Mouse (Mus musculus) ES-E14 (cell line): ENCODE measurements at regions not wholly inside any gene's neighbourhood (a gene's known extent, or its start where the extent isn't known, plus 50 kb on each side); places are given as distances from the start of the nearest gene placed in this dataset.

Experiments used
- DNase-seq: peaks from one replicate; pipeline ENCODE4 v3.0.0-alpha.2; 2013; ENCODE audit warnings: low read depth, low spot score
- H3K27ac ChIP-seq: 2 replicates; pipeline ENCODE4 v1.5.1; 2012; ENCODE audit warnings: low read depth, mild to moderate bottlenecking, low read length, moderate library complexity, mixed read lengths; ENCODE audit not compliant: poor library complexity, insufficient read depth, severe bottlenecking
- H3K36me3 ChIP-seq: 2 replicates; pipeline ENCODE4 v1.6.1; 2012; ENCODE audit warnings: mild to moderate bottlenecking, low read length, moderate library complexity, mixed read lengths; ENCODE audit not compliant: control insufficient read depth, poor library complexity, insufficient read depth, severe bottlenecking
- H3K4me1 ChIP-seq, 2 experiments: fragments of 150-350 bp in 1 of 2; sonication (generic) in 1 of 2; 2 replicates each; pipeline ENCODE4 v1.6.1; 2012; ENCODE audit warnings: low read length in 2 of 2, mild to moderate bottlenecking in 1 of 2, mixed read lengths in 1 of 2; ENCODE audit not compliant: control insufficient read depth in 2 of 2, insufficient read depth in 2 of 2, poor library complexity in 1 of 2
- H3K4me3 ChIP-seq, 2 experiments: fragments of 150-350 bp in 1 of 2; sonication (generic) in 1 of 2; 2 replicates each; pipeline ENCODE4 v1.5.1; 2012; ENCODE audit warnings: low read length in 2 of 2, low read depth in 1 of 2, mild to moderate bottlenecking in 1 of 2, mixed read lengths in 1 of 2; ENCODE audit not compliant: insufficient read depth in 1 of 2, poor library complexity in 1 of 2, severe bottlenecking in 1 of 2
- H3K9ac ChIP-seq: 2 replicates; pipeline ENCODE4 v1.6.1; 2012; ENCODE audit warnings: low read depth, mild to moderate bottlenecking, low read length, mixed read lengths; ENCODE audit not compliant: poor library complexity, insufficient read depth, severe bottlenecking
- H3K9me3 ChIP-seq: fragments of 150-350 bp; sonication (generic); 2 replicates; pipeline ENCODE4 v1.6.1; 2012; ENCODE audit warnings: low read depth, mild to moderate bottlenecking, low read length; ENCODE audit not compliant: control insufficient read depth, insufficient read depth
- CHD2 ChIP-seq: IDR thresholded peaks from 2 replicates; pipeline ENCODE4 v1.6.1; 2014; ENCODE audit warnings: mild to moderate bottlenecking, low read depth, low read length, inconsistent platforms
- HCFC1 ChIP-seq: IDR thresholded peaks from 2 replicates; pipeline ENCODE4 v1.6.1; 2012; ENCODE audit warnings: low read length, inconsistent platforms, borderline replicate concordance; ENCODE audit not compliant: insufficient read depth
- MAFK ChIP-seq: IDR thresholded peaks from 2 replicates; pipeline ENCODE4 v1.6.1; 2014; ENCODE audit warnings: mild to moderate bottlenecking, low read depth, low read length, inconsistent platforms; ENCODE audit not compliant: insufficient read depth
- ZC3H11A ChIP-seq: IDR thresholded peaks from 2 replicates; pipeline ENCODE4 v1.6.1; 2012; ENCODE audit warnings: low read depth, mild to moderate bottlenecking, inconsistent platforms, low read length, borderline replicate concordance
- ZNF384 ChIP-seq: IDR thresholded peaks from 2 replicates; pipeline ENCODE4 v1.6.1; 2012; ENCODE audit warnings: low read depth, low read length, inconsistent platforms
- in situ Hi-C, 2 experiments: fragments of 600-800 bp; cut with MboI; formaldehyde crosslinking; loops; one replicate each; pipeline ENCODE4 v1.15.1; 2025; ENCODE audit warnings: low sequenced_read_pairs in 2 of 2, inconsistent platforms in 1 of 2; ENCODE audit not compliant: unreplicated experiment in 2 of 2

GRCm38 (mm10) chr1:107985646-107986045 is 395.8 kb downstream of the Serpinb8 start:
- Histone ChIP-seq H3K9ac (no peak overlapping the region), H3K36me3 (no peaks in the 10 kb centered on the region), H3K4me3 (no peak overlapping the region), H3K27ac (no peak overlapping the region), H3K9me3 (no peaks in the 10 kb centered on the region), H3K4me1 (no peaks in the 10 kb centered on the region)
- in situ Hi-C loops, result no loop called here
- no peak for DNase-seq
- no peak for TF ChIP-seq CHD2
- TF ChIP-seq HCFC1, result no peak
- no peak for TF ChIP-seq MAFK
- TF ChIP-seq ZC3H11A, result no peak
- no peak for TF ChIP-seq ZNF384

GRCm38 (mm10) chr1:107988076-107988475 is 398.3 kb downstream of the Serpinb8 start:
- Histone ChIP-seq H3K27ac (no peak overlapping the region), H3K36me3 (no peaks in the 10 kb centered on the region), H3K9ac (no peak overlapping the region), H3K9me3 (no peaks in the 10 kb centered on the region), H3K4me3 (no peak overlapping the region), H3K4me1 (no peaks in the 10 kb centered on the region)
- in situ Hi-C loops, result no loop called here
- no peak for TF ChIP-seq ZNF384
- TF ChIP-seq MAFK, result no peak
- TF ChIP-seq HCFC1, result no peak
- TF ChIP-seq ZC3H11A, result no peak
- TF ChIP-seq CHD2, result no peak
- DNase-seq, result no peak

GRCm38 (mm10) chr1:107993013-107993412 is 403.2 kb downstream of the Serpinb8 start:
- in situ Hi-C loops, result no loop called here
- no peaks in the 10 kb centered on the region for H3K4me1 ChIP-seq
- TF ChIP-seq CHD2, result no peak
- TF ChIP-seq MAFK, result no peak
- no peak for TF ChIP-seq ZC3H11A
- no peak for TF ChIP-seq ZNF384
- no peak for TF ChIP-seq HCFC1
- no peak overlapping the region for H3K4me3 ChIP-seq
- no peaks in the 10 kb centered on the region for H3K36me3 ChIP-seq
- H3K9me3 ChIP-seq, result no peaks in the 10 kb centered on the region
- no peak overlapping the region for H3K9ac ChIP-seq
- H3K27ac ChIP-seq, result no peak overlapping the region
- no peak for DNase-seq

- no peaks in the 10 kb centered on the region for H3K9me3 ChIP-seq
- H3K36me3 ChIP-seq, result no peaks in the 10 kb centered on the region
- no peak overlapping the region for H3K4me3 ChIP-seq
- TF ChIP-seq CHD2, result no peak
- no peak for TF ChIP-seq ZNF384
- TF ChIP-seq MAFK, result no peak
- H3K27ac ChIP-seq, result no peak overlapping the region
- no peak for DNase-seq
- H3K4me1 ChIP-seq, result no peaks in the 10 kb centered on the region
- in situ Hi-C loops, result no loop called here
- H3K9ac ChIP-seq, result no peak overlapping the region
Observed at GRCm38 (mm10) chr1:108023721-108024353, 434.0 kb downstream of the Serpinb8 start.

- H3K27ac ChIP-seq, result no peak overlapping the region
- H3K4me3 ChIP-seq, result no peak overlapping the region
- H3K36me3 ChIP-seq, result no peaks in the 10 kb centered on the region
- no peak for TF ChIP-seq MAFK
- no peak for TF ChIP-seq CHD2
- no peak for TF ChIP-seq ZC3H11A
- no peak for TF ChIP-seq ZNF384
- TF ChIP-seq HCFC1, result no peak
- H3K4me1 ChIP-seq, result no peaks in the 10 kb centered on the region
- DNase-seq, result no peak
- in situ Hi-C loops, result no loop called here
- no peak overlapping the region for H3K9ac ChIP-seq
- H3K9me3 ChIP-seq, result no peaks in the 10 kb centered on the region
Observed at GRCm38 (mm10) chr1:108024705-108025104, 434.9 kb downstream of the Serpinb8 start.
